Mouse (Mus musculus) intestine, postnatal 0 days (tissue): ENCODE measurements around the gene Pcdh15. TPM values are rescaled to one million over a fixed set of nuclear protein-coding genes. Genes with fewer than 3 reads are reported as not detected.
A peak's percentile ranks its signal among the peaks of the same experiment; 100 is the strongest.

Source experiments
- ATAC-seq: fragments of 200-750 bp; cut with Nextera tagmentation; 2 replicates; pipeline ENCODE4 v1.8.0; 2017; ENCODE audit warnings: mild to moderate bottlenecking, moderate TSS enrichment, moderate library complexity
- H3K27ac ChIP-seq: fragments of 300-500 bp; sonication (generic); 2 replicates; pipeline ENCODE4 v1.5.1; 2014; ENCODE audit warnings: mild to moderate bottlenecking, low read depth, low read length, moderate library complexity
- H3K27me3 ChIP-seq: fragments of 300-500 bp; sonication (generic); replicated peaks from 2 replicates; pipeline ENCODE4 v1.6.1; 2014; ENCODE audit warnings: low read length, mixed read lengths; ENCODE audit not compliant: control insufficient read depth, insufficient read depth
- H3K36me3 ChIP-seq: fragments of 300-500 bp; sonication (generic); 2 replicates; pipeline ENCODE4 v1.6.1; 2014; ENCODE audit warnings: mild to moderate bottlenecking, moderate library complexity; ENCODE audit not compliant: control insufficient read depth, insufficient read depth
- H3K4me1 ChIP-seq: fragments of 300-500 bp; sonication (generic); replicated peaks from 2 replicates; pipeline ENCODE4 v1.6.1; 2014; ENCODE audit warnings: antibody characterized with exemption, low read length, mixed read lengths; ENCODE audit not compliant: control insufficient read depth, insufficient read depth
- H3K4me2 ChIP-seq: fragments of 300-500 bp; sonication (generic); replicated peaks from 2 replicates; pipeline ENCODE4 v1.6.1; 2014; ENCODE audit warnings: low read depth, mild to moderate bottlenecking, moderate library complexity
- H3K4me3 ChIP-seq: fragments of 300-500 bp; sonication (generic); 2 replicates; pipeline ENCODE4 v1.5.1; 2014; ENCODE audit warnings: low read depth, low read length
- H3K9ac ChIP-seq: fragments of 300-500 bp; sonication (generic); 2 replicates; pipeline ENCODE4 v1.6.1; 2014; ENCODE audit warnings: mild to moderate bottlenecking, low read depth, low read length
- H3K9me3 ChIP-seq: fragments of 300-500 bp; sonication (generic); 2 replicates; pipeline ENCODE4 v1.6.1; 2016; ENCODE audit warnings: mixed run types; ENCODE audit not compliant: control insufficient read depth
- CTCF ChIP-seq: sonication (generic); IDR thresholded peaks from 2 replicates; pipeline ENCODE4 v1.5.1; 2016; ENCODE audit warnings: low read depth, mild to moderate bottlenecking, control low read depth, antibody characterized with exemption, moderate library complexity
- WGBS: fragments of 180-500 bp; shearing (Covaris S2); extraction: QIAGEN DNeasy Blood & Tissue Kit; methylation state at CpG from one replicate; pipeline ENCODE4 v1.1.7; 2014; 5-methylcytosine and 5-hydroxymethylcytosine counted together
- polyA plus RNA-seq: library from polyadenylated mRNA; unstranded; fragments of >200 nt; fragmentation: Nextera tagmentation; extraction: Ambion mirVana; gene quantifications from 2 replicates; pipeline ENCODE4 v1.2.1, GENCODE M21; 2015

Pcdh15 gene
- polyA plus RNA-seq, 1 experiment from 2014 or later, result 0.61 TPM

DNA sequence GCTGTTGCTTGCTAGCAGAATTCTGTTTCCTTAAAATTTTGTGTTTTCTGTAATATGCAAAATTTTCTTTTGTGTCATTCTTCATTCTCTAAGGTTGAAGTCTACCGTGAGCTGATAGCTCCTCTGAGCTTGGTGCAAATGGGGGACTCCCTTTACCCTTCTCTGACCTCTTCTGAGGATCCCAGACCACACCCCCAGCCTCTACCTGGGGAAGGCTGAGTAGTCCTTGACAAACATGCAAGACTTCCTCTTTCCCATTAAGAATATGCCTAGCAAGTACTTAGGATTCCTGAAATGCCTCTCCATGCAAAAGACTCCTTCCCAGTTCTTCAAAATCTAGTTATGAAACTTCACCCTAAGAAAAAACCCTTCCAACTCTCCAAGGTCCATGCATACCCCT lies 808.5 kb downstream of the Pcdh15 start:
- Histone ChIP-seq H3K4me1 (no peaks in the 10 kb centered on the region), H3K4me2 (no peak overlapping the region), H3K9me3 (no peaks in the 10 kb centered on the region), H3K27ac (no peak overlapping the region), H3K9ac (no peak overlapping the region), H3K4me3 (no peak overlapping the region), H3K27me3 (no peaks in the 10 kb centered on the region), H3K36me3 (no peaks in the 10 kb centered on the region)
- ATAC-seq, result no peak
- WGBS, result 77% methylated on average over 1 of the region's 1 CpGs
- TF ChIP-seq CTCF, result no peak

- H3K4me3 ChIP-seq, result no peak overlapping the region
- 57% methylated on average over 1 of the region's 1 CpGs for WGBS
- H3K4me1 ChIP-seq, result no peaks in the 10 kb centered on the region
- no peak overlapping the region for H3K9ac ChIP-seq
- no peaks in the 10 kb centered on the region for H3K27me3 ChIP-seq
- no peak overlapping the region for H3K27ac ChIP-seq
- ATAC-seq, result no peak
- H3K9me3 ChIP-seq, result no peaks in the 10 kb centered on the region
- H3K4me2 ChIP-seq, result no peak overlapping the region
- no peaks in the 10 kb centered on the region for H3K36me3 ChIP-seq
- TF ChIP-seq CTCF, result no peak
Observed at GRCm38 (mm10) chr10:73908568-73908967, 809.4 kb downstream of the Pcdh15 start.

DNA sequence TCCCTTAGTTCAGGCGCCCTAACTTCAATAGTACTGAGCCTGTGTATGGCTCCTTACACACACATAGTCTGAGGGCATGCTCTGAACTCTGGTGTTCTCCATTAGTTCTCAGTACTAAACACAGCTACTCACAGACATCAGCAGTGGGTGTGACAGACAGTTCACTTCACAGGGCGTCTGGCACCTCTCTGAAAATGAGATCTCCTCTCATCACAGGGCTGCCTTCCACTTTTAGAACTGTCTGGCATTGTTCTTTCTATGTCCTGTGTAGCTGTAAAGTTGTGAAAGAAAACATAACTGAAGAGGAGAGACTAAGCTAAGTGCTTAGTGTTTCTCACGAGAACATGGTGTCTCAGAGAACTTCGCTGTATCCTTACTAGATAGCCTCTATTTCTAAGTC lies 816.0 kb downstream of the Pcdh15 start:
- Histone ChIP-seq H3K4me3 (no peak overlapping the region), H3K27me3 (no peaks in the 10 kb centered on the region), H3K27ac (no peak overlapping the region), H3K4me2 (no peak overlapping the region), H3K4me1 (no peaks in the 10 kb centered on the region), H3K36me3 (no peaks in the 10 kb centered on the region), H3K9me3 (no peaks in the 10 kb centered on the region), H3K9ac (no peak overlapping the region)
- 81% methylated on average over 4 of the region's 4 CpGs for WGBS
- TF ChIP-seq CTCF, result no peak
- no peak for ATAC-seq

GRCm38 (mm10) chr10:73921579-73921978 lies 822.4 kb downstream of the Pcdh15 start:
- Histone ChIP-seq H3K4me3 (no peak overlapping the region), H3K27ac (no peak overlapping the region), H3K4me1 (no peaks in the 10 kb centered on the region), H3K27me3 (no peaks in the 10 kb centered on the region), H3K9me3 (no peaks in the 10 kb centered on the region), H3K4me2 (no peak overlapping the region), H3K9ac (no peak overlapping the region), H3K36me3 (no peaks in the 10 kb centered on the region)
- no peak for ATAC-seq
- WGBS, result 62% methylated on average over 3 of the region's 3 CpGs
- TF ChIP-seq CTCF, result peak; percentile 59

GRCm38 (mm10) chr10:73928672-73929071 lies 829.5 kb downstream of the Pcdh15 start:
- ATAC-seq, result no peak
- Histone ChIP-seq H3K36me3 (no peaks in the 10 kb centered on the region), H3K4me2 (no peak overlapping the region), H3K9ac (no peak overlapping the region), H3K4me3 (no peak overlapping the region), H3K9me3 (no peaks in the 10 kb centered on the region), H3K27me3 (no peaks in the 10 kb centered on the region), H3K27ac (no peak overlapping the region), H3K4me1 (no peaks in the 10 kb centered on the region)
- 71% methylated on average over 1 of the region's 1 CpGs for WGBS
- TF ChIP-seq CTCF, result no peak

GRCm38 (mm10) chr10:73929718-73930117 lies 830.6 kb downstream of the Pcdh15 start:
- WGBS, result 60% methylated on average over 5 of the region's 5 CpGs

DNA sequence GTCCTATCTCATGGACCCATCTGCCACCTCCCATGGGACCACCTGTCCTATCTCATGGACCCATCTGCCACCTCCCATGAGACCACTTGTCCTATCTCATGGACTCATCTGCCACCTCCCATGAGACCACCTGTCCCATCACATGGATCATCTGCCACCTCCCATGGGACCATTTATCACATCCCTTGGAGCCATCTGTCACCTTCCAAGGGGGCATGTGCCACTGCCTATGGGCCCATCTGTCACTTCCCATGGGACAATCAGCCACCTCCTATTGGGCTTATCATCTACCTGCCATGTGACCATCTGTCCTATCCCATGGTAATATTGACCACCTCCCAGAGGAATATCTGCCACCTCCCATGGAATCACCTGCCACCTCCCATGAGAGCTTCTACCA lies 832.0 kb downstream of the Pcdh15 start:
- H3K36me3 ChIP-seq, result no peaks in the 10 kb centered on the region
- H3K27me3 ChIP-seq, result no peaks in the 10 kb centered on the region
- no peaks in the 10 kb centered on the region for H3K4me1 ChIP-seq
- no peaks in the 10 kb centered on the region for H3K9me3 ChIP-seq
- H3K9ac ChIP-seq, result no peak overlapping the region
- no peak for ATAC-seq
- H3K4me2 ChIP-seq, result no peak overlapping the region
- no peak for TF ChIP-seq CTCF
- H3K4me3 ChIP-seq, result no peak overlapping the region
- H3K27ac ChIP-seq, result no peak overlapping the region

More at GRCm38 (mm10) chr10:73929718-73930117, 830.6 kb downstream of the Pcdh15 start:
- TF ChIP-seq CTCF, result no peak
- H3K4me1 ChIP-seq, result no peaks in the 10 kb centered on the region
- H3K9me3 ChIP-seq, result no peaks in the 10 kb centered on the region
- no peak overlapping the region for H3K27ac ChIP-seq
- no peak overlapping the region for H3K9ac ChIP-seq
- no peaks in the 10 kb centered on the region for H3K27me3 ChIP-seq
- H3K4me3 ChIP-seq, result no peak overlapping the region
- no peak overlapping the region for H3K4me2 ChIP-seq
- no peak for ATAC-seq
- no peaks in the 10 kb centered on the region for H3K36me3 ChIP-seq
